Mouse (Mus musculus) ES-Bruce4 (cell line): Measurements from ENCODE around the gene Susd3. TPM values are rescaled to one million over a fixed set of nuclear protein-coding genes. Genes with fewer than 3 reads are reported as not detected.

ENCODE experiments used
- H3K27ac ChIP-seq: 2 replicates; pipeline ENCODE4 v1.5.1; 2012; ENCODE audit warnings: low read length, inconsistent platforms; ENCODE audit not compliant: insufficient read depth
- H3K27me3 ChIP-seq: 2 replicates; pipeline ENCODE4 v1.6.1; 2012; ENCODE audit warnings: mild to moderate bottlenecking, low read length, inconsistent platforms; ENCODE audit not compliant: control insufficient read depth, poor library complexity, insufficient read depth, severe bottlenecking
- H3K36me3 ChIP-seq: 2 replicates; pipeline ENCODE4 v1.6.1; 2012; ENCODE audit warnings: inconsistent platforms, mild to moderate bottlenecking, low read length, moderate library complexity; ENCODE audit not compliant: control insufficient read depth, poor library complexity, insufficient read depth, severe bottlenecking
- H3K4me1 ChIP-seq: one replicate; pipeline ENCODE4 v1.8.1; 2011; ENCODE audit warnings: low read length; ENCODE audit not compliant: control insufficient read depth, insufficient read depth
- H3K4me3 ChIP-seq: 2 replicates; pipeline ENCODE4 v1.5.1; 2011; ENCODE audit warnings: low read depth, mild to moderate bottlenecking, low read length
- H3K9ac ChIP-seq: 2 replicates; pipeline ENCODE4 v1.6.1; 2012; ENCODE audit warnings: low read depth, mild to moderate bottlenecking, inconsistent platforms; ENCODE audit not compliant: poor library complexity, severe bottlenecking
- H3K9me3 ChIP-seq: replicated peaks from 2 replicates; pipeline ENCODE4 v1.6.1; 2012; ENCODE audit warnings: mild to moderate bottlenecking, low read length, inconsistent platforms; ENCODE audit not compliant: control insufficient read depth, poor library complexity, insufficient read depth, severe bottlenecking
- CTCF ChIP-seq: IDR thresholded peaks from one replicate; pipeline ENCODE4 v1.8.1; 2011; ENCODE audit warnings: low read depth, low read length
- EP300 ChIP-seq: IDR thresholded peaks from 2 replicates; pipeline ENCODE4 v1.6.1; 2011; ENCODE audit warnings: low read depth, low read length; ENCODE audit not compliant: insufficient read depth
- POLR2A ChIP-seq: IDR thresholded peaks from one replicate; pipeline ENCODE4 v1.8.1; 2011; ENCODE audit warnings: low read length; ENCODE audit not compliant: insufficient read depth
- polyA plus RNA-seq: library from polyadenylated mRNA; stranded (reverse); fragments of >200 nt; gene quantifications from 2 replicates; pipeline ENCODE4 v1.2.4, GENCODE M21; 2011; ENCODE audit warnings: low read depth; ENCODE audit not compliant: missing spikeins, insufficient read depth, insufficient read length

The Susd3 gene
- polyA plus RNA-seq, 1 experiment = not detected

DNA sequence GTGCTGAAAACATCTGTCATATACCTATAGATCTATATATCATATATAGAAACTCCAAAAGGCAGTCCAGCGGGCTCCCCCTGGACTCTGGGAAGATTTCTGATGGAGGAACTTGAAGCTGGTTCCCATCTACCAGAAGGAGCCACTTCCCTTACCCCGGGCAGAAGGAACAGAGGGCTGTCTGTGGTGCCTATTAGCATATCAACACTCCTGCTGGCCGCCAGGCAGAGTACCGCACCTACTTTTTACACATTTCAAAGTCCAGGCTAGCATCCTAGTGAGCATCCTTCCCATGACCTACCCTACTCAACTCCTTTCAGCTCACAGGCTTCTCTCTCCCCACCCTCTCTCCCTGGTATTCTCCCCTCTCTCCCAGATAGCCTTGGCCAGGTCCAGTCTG is 22.9 kb downstream of the Susd3 start:
- Histone ChIP-seq H3K36me3 (no peaks in the 10 kb centered on the region), H3K27ac (no peak overlapping the region), H3K27me3 (peaks cover 10% of the 10 kb centered on the region; the same call in 1 of the 2 replicates), H3K4me1 (peaks cover 3% of the 10 kb centered on the region), H3K9ac (no peak overlapping the region), H3K9me3 (no peaks in the 10 kb centered on the region), H3K4me3 (no peak overlapping the region)
- 0 out of 2 replicates have a peak, but pooled peaks have one; percentile 62 for TF ChIP-seq EP300
- TF ChIP-seq CTCF = no peak

DNA sequence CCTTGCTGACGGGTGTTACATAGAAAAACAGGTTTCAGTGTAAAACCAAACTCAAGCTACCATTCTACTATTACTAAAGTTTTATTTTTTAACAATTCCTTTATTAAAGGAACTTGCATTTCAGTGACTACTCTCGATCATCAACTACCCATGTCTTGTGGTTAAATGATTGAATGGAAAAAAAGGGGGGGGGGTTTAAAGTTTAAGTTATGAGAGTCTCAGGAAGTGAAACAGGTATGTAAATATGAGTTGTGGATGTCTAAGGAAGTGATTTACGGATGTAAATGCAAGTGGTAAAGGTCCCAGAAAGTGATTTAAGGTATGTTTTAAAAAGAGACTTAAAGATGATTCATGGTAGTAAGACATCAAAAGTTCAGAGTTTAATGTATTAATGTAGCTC is 23.3 kb downstream of the Susd3 start:
- Histone ChIP-seq H3K9me3 (no peaks in the 10 kb centered on the region), H3K4me3 (no peak overlapping the region), H3K36me3 (no peaks in the 10 kb centered on the region), H3K4me1 (peaks cover 3% of the 10 kb centered on the region), H3K27ac (no peak overlapping the region), H3K9ac (no peak overlapping the region), H3K27me3 (peaks cover 10% of the 10 kb centered on the region; the same call in 1 of the 2 replicates)
- no peak for TF ChIP-seq POLR2A
- TF ChIP-seq CTCF = no peak

GRCm38 (mm10) chr13:49224729-49225128 is 23.8 kb downstream of the Susd3 start:
- no peak overlapping the region for H3K4me3 ChIP-seq
- no peaks in the 10 kb centered on the region for H3K36me3 ChIP-seq
- H3K9ac ChIP-seq = no peak overlapping the region
- no peaks in the 10 kb centered on the region for H3K9me3 ChIP-seq
- H3K4me1 ChIP-seq = peaks cover 3% of the 10 kb centered on the region
- H3K27me3 ChIP-seq = peaks cover 10% of the 10 kb centered on the region; the same call in 1 of the 2 replicates
- H3K27ac ChIP-seq = no peak overlapping the region
- TF ChIP-seq POLR2A = no peak
- TF ChIP-seq CTCF = no peak
- TF ChIP-seq EP300 = no peak

- Histone ChIP-seq H3K4me3 (no peak overlapping the region), H3K4me1 (peaks cover 3% of the 10 kb centered on the region), H3K27ac (no peak overlapping the region), H3K36me3 (no peaks in the 10 kb centered on the region), H3K9ac (no peak overlapping the region), H3K27me3 (peaks cover 10% of the 10 kb centered on the region; the same call in 1 of the 2 replicates), H3K9me3 (no peaks in the 10 kb centered on the region)
- TF ChIP-seq EP300 (no peak), CTCF (no peak), POLR2A (no peak)
These were observed 24.2 kb downstream of the Susd3 start for GRCm38 (mm10) chr13:49224314-49224713.

GRCm38 (mm10) chr13:49220912-49221311 is 27.6 kb downstream of the Susd3 start:
- peaks cover 10% of the 10 kb centered on the region; the same call in 1 of the 2 replicates for H3K27me3 ChIP-seq

DNA sequence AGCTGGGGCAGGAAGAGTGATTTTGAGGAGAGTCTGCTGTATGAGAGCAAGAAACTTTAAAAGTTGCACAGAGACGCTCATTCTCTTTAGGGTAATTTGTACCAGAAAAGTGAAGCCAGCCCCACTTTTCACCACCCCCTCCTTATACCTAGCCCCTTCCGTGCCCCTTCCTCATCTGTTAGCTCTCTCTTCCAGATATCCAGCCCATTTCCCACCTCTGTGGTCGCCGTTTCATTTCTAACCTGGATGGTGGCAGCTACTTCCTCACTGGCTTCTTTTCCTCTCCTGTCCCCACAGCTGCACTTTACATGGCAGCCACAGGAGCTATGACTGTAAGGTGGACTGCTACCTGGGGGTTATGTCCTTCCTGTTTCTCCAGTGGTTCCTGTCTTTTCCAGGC is 29.1 kb downstream of the Susd3 start:
- no peak overlapping the region for H3K27ac ChIP-seq
- peaks cover 10% of the 10 kb centered on the region; the same call in 1 of the 2 replicates for H3K27me3 ChIP-seq
- H3K4me3 ChIP-seq = no peak overlapping the region
- H3K4me1 ChIP-seq = peaks cover 2% of the 10 kb centered on the region
- TF ChIP-seq CTCF (no peak), EP300 (no peak), POLR2A (no peak)
- no peak overlapping the region for H3K9ac ChIP-seq
- H3K36me3 ChIP-seq = no peaks in the 10 kb centered on the region
- H3K9me3 ChIP-seq = no peaks in the 10 kb centered on the region

More at GRCm38 (mm10) chr13:49220912-49221311, 27.6 kb downstream of the Susd3 start:
- no peak overlapping the region for H3K9ac ChIP-seq
- peaks cover 3% of the 10 kb centered on the region for H3K4me1 ChIP-seq
- peak; percentile 23 for TF ChIP-seq CTCF
- no peak for TF ChIP-seq EP300
- H3K9me3 ChIP-seq = no peaks in the 10 kb centered on the region
- H3K36me3 ChIP-seq = no peaks in the 10 kb centered on the region
- H3K4me3 ChIP-seq = no peak overlapping the region
- H3K27ac ChIP-seq = no peak overlapping the region
